Mouse (Mus musculus): Measurements from ENCODE around the gene Cryab.

Cryab gene

GRCm38 (mm10) chr9:50797641-50798040 lies 46.5 kb downstream of the Cryab start:
- no peak for DNase-seq (ENCODE audit: low spot score)

GRCm38 (mm10) chr9:50798368-50798767 lies 47.2 kb downstream of the Cryab start:
- no peak for DNase-seq (ENCODE audit: low spot score)

- DNase-seq (ENCODE audit: low spot score): peak; percentile 40
Observed at GRCm38 (mm10) chr9:50800985-50801384, 49.9 kb downstream of the Cryab start.

- DNase-seq (ENCODE audit: low spot score): peak; percentile 75
Observed at GRCm38 (mm10) chr9:50803055-50803671, 52.0 kb downstream of the Cryab start.
